Mouse (Mus musculus): ENCODE results near the gene Gucy2c.

The Gucy2c gene

GRCm38 (mm10) chr6:136674935-136675334 lies 106.6 kb downstream of the Gucy2c start:
- in situ Hi-C loops (cut with MboI, MseI), result no loop called here

- in situ Hi-C loops (cut with MboI, MseI), result no loop called here
Measured at GRCm38 (mm10) chr6:136672467-136672866, 109.1 kb downstream of the Gucy2c start.

DNA sequence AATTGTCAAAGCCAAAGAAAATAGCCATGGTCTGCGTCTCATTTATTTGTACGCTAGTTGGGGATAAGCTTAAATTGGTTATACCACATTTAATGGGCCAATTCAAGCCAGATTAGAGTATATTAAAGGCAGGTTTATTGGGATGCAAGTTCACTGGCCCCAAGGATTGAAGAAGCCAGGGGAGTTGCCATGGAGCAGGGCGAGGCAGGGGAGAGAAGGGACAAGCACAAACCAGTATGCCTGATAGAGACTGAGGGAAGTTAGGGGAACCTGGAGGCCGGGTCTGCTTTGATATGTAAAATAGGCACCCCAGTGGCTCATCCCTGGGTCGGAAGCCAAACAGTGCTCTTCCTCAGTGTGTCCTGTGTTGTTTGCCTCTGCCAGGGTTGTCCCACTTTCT lies 112.3 kb downstream of the Gucy2c start:
- in situ Hi-C loops (cut with MboI, MseI), result no loop called here

- in situ Hi-C loops (cut with MboI, MseI), result no loop called here
Measured at GRCm38 (mm10) chr6:136668266-136668986, 113.1 kb downstream of the Gucy2c start.

DNA sequence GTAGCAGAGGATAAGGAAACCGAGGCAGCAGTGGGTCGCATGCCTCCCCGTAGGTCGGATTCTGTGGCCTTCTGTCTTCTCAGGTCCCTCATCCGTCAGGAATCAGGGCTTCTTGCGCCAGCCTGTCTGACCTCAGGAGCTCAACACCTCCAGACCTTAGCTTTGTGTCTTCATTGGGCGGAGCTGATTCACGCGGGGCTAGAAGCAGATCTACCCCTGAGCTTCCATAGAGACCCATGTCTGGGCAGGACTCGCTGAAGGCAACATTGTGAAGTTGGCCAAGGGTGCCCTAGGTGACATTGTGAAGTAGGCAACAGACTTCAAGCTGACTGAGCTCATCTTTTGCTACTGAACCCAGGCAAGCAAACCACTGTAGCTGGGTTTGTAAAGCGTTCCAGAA lies 119.5 kb downstream of the Gucy2c start:
- in situ Hi-C loops (cut with MboI, MseI), result no loop called here

- in situ Hi-C loops (cut with MboI, MseI), result no loop called here
Measured at GRCm38 (mm10) chr6:136661706-136662016, 119.9 kb downstream of the Gucy2c start, which contains the start of gene Plbd1. TSS of gene Plbd1 (minus strand) at chr6:136661928.

- in situ Hi-C loops (cut with MboI, MseI), result no loop called here
Measured at GRCm38 (mm10) chr6:136660831-136661705, 120.5 kb downstream of the Gucy2c start.

- in situ Hi-C loops (cut with MboI, MseI), result no loop called here
Measured at GRCm38 (mm10) chr6:136659226-136659625, 122.3 kb downstream of the Gucy2c start.

GRCm38 (mm10) chr6:136658303-136658702 lies 123.3 kb downstream of the Gucy2c start:
- in situ Hi-C loops (cut with MboI, MseI), result no loop called here

DNA sequence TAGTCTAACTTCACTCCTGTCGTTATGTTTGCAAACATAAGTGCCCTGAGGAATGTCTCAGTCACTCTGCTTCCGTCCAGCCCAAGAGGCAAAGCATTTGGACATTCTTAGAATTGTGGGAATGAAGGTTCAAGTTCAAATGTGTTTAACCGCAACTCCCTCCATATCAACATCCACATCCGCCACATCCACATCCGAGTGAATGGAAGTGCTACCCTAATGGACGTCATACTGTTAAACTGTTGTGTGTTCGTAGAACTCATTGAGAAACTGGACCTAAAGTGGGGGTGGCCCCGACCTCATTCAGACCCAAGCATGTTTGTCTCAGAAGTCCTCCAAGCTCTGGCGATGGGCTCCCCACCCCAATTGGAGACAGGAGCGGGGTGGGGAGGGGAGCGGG lies 125.8 kb downstream of the Gucy2c start:
- in situ Hi-C loops (cut with MboI, MseI), result no loop called here

- in situ Hi-C loops (cut with MboI, MseI), result no loop called here
Measured at GRCm38 (mm10) chr6:136654470-136654869, 127.1 kb downstream of the Gucy2c start.

GRCm38 (mm10) chr6:136653331-136653730 lies 128.2 kb downstream of the Gucy2c start:
- in situ Hi-C loops (cut with MboI, MseI), result no loop called here

DNA sequence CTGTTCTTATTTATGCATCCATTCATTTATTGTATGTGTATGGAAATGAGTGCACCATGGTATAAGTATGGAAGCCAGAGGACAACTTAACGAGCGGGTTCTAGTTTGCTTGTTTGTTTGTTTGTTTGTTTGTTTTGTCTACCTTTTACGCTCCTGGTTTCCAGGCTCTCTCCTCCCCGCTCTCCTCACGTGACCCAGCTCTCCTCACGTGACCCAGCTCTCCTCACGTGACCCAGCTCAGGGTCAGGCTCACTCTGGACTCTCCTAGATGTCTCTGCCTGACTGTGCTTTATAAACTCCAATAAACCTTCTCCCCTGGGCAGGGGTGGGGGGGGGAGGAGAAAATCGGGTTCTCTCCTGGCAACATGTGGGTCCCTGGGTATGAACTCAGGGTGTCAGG lies 130.9 kb downstream of the Gucy2c start:
- in situ Hi-C loops (cut with MboI, MseI), result no loop called here

DNA sequence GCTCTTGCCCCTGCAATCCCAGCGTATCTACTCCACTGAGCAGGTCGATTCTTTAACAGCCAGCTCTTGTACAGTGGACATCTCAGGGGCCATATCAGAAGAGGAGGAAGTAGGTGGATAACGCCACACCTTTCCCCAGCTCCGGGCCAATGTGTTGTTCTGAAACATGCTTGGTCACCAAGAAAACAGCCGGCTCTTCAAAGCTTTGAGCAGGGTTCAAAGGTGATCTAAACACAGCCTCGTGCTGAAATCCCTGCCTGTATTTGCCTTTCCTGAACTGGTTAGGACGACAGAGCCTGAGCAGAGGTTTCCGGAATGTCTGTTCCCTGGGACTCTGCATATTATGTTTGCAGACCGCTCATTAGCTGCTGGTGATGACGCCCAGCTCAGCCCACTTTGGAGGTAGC lies 134.1 kb downstream of the Gucy2c start:
- in situ Hi-C loops (cut with MboI, MseI), result no loop called here
